Mouse (Mus musculus) small intestine, adult 2 months (tissue): ENCODE measurements around the gene Tlr6. TPM values are rescaled to one million over a fixed set of nuclear protein-coding genes. Genes with fewer than 3 reads are reported as not detected.

Experiments used
- H3K27ac ChIP-seq: fragments of 200-500 bp; 2 replicates; pipeline ENCODE4 v1.5.1; 2012; ENCODE audit warnings: low read depth, low read length, control low read depth, inconsistent platforms; ENCODE audit not compliant: insufficient read depth
- H3K27me3 ChIP-seq: fragments of 200-500 bp; 2 replicates; pipeline ENCODE4 v1.6.1; 2012; ENCODE audit warnings: mild to moderate bottlenecking, moderate library complexity, low read length, inconsistent platforms; ENCODE audit not compliant: control insufficient read depth, insufficient read depth
- H3K36me3 ChIP-seq: fragments of 200-500 bp; 2 replicates; pipeline ENCODE4 v1.6.1; 2012; ENCODE audit warnings: mild to moderate bottlenecking, low read length, control low read depth, inconsistent platforms; ENCODE audit not compliant: control insufficient read depth, insufficient read depth
- H3K4me1 ChIP-seq: fragments of 200-500 bp; 2 replicates; pipeline ENCODE4 v1.6.1; 2012; ENCODE audit warnings: low read length, inconsistent platforms, mixed read lengths; ENCODE audit not compliant: control insufficient read depth, insufficient read depth, insufficient read length
- H3K4me3 ChIP-seq: fragments of 200-500 bp; 2 replicates; pipeline ENCODE4 v1.5.1; 2012; ENCODE audit warnings: low read depth, mild to moderate bottlenecking, control low read depth, inconsistent platforms, low read length, moderate library complexity
- CTCF ChIP-seq: fragments of 200-500 bp; IDR thresholded peaks from 2 replicates; pipeline ENCODE4 v1.5.1; 2012; ENCODE audit warnings: low read depth, mild to moderate bottlenecking, control low read depth, inconsistent platforms, low read length, moderate library complexity, mixed read lengths; ENCODE audit not compliant: insufficient replicate concordance, insufficient read length; ENCODE audit errors: extremely low read depth
- POLR2A ChIP-seq: fragments of 200-500 bp; IDR thresholded peaks from 2 replicates; pipeline ENCODE4 v1.6.1; 2012; ENCODE audit warnings: low read depth, mild to moderate bottlenecking, control low read depth, inconsistent platforms, low read length, moderate library complexity
- WGBS: fragments of 180-500 bp; shearing (Covaris S2); methylation state at CpG from one replicate; pipeline ENCODE4 v1.1.7; 2018; 5-methylcytosine and 5-hydroxymethylcytosine counted together
- polyA plus RNA-seq: library from polyadenylated mRNA; depleted of rRNA; stranded (reverse); fragments of >200 nt; gene quantifications from 2 replicates; pipeline ENCODE4 v1.2.3, GENCODE M21; 2012

Tlr6 gene
- polyA plus RNA-seq, 1 experiment: 0.28 TPM

DNA sequence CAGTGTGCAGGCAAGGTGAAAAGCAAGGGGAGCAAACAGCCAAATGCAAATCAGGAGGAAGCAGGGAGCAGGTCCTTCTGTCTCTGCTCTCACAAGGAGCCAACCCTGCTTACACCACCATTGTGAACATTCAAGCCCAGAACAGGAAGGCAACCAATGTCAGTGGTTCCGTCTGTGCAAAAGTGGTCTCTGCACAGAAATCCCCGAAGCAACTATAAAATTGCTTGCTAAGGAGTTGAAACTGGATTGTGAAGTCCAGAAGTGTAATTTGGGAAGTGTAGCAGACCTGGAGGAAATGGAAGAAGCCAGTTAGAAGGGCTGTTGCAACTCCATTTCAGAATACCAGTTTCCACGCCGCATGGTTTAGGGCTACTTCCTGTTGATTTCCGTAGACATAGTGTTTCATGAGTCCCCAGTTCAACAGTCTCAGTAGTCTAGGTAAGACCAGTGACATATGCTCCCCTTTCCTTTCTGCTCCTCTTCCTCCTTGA lies 37.0 kb downstream of the Tlr6 start:
- 87% methylated on average over 5 of the region's 5 CpGs for WGBS
- no peak for TF ChIP-seq CTCF
- no peak for TF ChIP-seq POLR2A
- peaks cover 13% of the 10 kb centered on the region; the same call in 1 of the 2 replicates for H3K4me1 ChIP-seq
- H3K4me3 ChIP-seq: no peak overlapping the region
- H3K27ac ChIP-seq: no peak overlapping the region; the same call in 1 of the 2 replicates
- no peaks in the 10 kb centered on the region for H3K36me3 ChIP-seq
- no peaks in the 10 kb centered on the region for H3K27me3 ChIP-seq

DNA sequence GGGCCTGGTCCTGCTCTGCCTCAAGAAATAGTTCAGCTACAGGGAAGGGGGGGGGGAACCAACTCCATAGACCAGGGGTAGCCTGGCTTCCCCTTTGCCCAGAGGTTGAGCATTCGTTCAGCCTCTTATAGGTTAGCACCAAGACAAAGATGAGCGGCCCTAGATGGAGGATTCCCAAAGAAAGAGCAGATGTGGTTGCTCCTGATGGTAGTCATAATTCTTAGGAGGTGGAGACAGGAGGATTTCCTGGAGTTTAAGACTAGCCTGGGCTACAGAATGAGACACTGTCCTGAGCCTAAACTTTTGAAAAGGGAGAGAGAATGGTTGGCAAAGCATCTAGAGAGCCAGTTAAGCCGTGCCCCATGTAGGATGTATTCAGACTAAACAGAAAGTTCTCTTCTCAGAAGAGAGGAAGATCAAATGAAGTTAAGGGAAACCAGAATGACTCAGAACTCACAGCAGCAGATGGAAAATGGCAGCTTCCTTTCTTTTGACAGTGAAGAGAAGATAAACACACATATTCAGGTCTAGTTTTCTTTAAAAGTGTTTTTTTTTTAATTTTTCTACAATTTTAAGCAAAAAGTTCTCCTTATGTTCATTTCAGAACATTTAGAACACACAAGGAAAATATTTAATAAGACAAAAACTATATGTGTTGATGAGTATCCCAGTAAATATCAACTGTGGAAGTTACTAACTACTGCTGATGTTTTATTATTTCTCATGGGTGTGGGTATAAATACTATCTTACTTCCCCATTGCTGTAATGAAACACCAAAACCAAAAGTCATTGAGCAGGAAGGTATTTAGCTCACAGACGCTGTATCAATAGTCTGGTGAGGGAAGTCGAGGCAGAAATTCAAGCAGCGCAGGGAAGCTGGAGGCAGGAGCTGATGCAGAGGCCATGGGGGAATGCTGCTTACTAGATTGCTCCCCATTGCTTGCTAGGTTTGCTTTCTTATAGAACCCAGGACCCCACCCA lies 41.0 kb downstream of the Tlr6 start:
- Histone ChIP-seq H3K27ac (peak overlapping the region; percentile 46), H3K4me3 (no peak overlapping the region), H3K27me3 (no peaks in the 10 kb centered on the region), H3K36me3 (no peaks in the 10 kb centered on the region), H3K4me1 (peaks cover 13% of the 10 kb centered on the region; the same call in 1 of the 2 replicates)
- 75% methylated on average over 6 of the region's 6 CpGs for WGBS
- TF ChIP-seq POLR2A (no peak), CTCF (no peak)

DNA sequence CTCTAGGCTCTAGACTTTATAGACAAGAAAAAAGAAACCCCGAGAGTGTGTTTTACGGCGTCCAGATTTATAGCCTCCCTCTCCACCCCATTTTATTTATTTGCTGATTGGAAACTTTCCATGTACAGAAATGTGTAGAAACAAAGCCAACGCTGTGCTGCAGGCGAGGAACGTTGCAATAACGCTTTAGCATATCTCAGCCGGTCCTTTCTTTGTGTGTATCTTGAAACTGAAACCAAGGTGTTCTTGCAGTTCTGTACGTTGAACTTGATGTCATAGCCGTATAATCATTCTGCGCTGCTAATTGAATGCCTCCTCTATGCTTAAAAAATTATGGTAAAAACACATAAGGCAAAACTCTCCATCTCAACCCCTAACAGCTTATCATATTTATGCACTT lies 42.2 kb downstream of the Tlr6 start:
- Histone ChIP-seq H3K27me3 (no peaks in the 10 kb centered on the region), H3K27ac (peak overlapping the region; percentile 46), H3K4me1 (peaks cover 13% of the 10 kb centered on the region; the same call in 1 of the 2 replicates), H3K36me3 (no peaks in the 10 kb centered on the region), H3K4me3 (no peak overlapping the region)
- 31% methylated on average over 11 of the region's 11 CpGs for whole genome bisulfite sequencing
- TF ChIP-seq CTCF: no peak
- TF ChIP-seq POLR2A: no peak

DNA sequence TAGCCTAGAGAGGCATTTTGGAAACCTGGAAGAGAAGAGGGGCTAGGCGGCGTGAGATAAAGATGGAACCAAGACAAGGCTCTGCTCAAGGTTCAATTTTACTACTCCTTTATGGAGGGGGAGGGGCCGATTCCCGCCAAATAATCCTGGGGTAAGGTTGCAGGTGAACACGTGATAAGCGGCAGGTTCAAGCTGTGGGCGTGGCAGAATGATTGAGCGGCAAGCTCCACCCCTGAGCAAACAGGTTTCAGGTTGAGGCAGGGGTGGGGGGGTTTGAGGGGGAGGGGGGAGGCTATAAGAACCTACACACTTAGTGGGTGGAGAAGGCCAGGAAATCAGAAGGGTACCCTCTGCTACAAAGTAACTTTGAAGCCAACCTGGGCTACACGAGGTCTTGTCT lies 42.7 kb downstream of the Tlr6 start:
- Histone ChIP-seq H3K27ac (no peak overlapping the region), H3K36me3 (no peaks in the 10 kb centered on the region), H3K4me1 (peaks cover 13% of the 10 kb centered on the region; the same call in 1 of the 2 replicates), H3K4me3 (no peak overlapping the region; the same call in 1 of the 2 replicates), H3K27me3 (no peaks in the 10 kb centered on the region)
- 47% methylated on average over 9 of the region's 9 CpGs for WGBS
- no peak for TF ChIP-seq POLR2A

DNA sequence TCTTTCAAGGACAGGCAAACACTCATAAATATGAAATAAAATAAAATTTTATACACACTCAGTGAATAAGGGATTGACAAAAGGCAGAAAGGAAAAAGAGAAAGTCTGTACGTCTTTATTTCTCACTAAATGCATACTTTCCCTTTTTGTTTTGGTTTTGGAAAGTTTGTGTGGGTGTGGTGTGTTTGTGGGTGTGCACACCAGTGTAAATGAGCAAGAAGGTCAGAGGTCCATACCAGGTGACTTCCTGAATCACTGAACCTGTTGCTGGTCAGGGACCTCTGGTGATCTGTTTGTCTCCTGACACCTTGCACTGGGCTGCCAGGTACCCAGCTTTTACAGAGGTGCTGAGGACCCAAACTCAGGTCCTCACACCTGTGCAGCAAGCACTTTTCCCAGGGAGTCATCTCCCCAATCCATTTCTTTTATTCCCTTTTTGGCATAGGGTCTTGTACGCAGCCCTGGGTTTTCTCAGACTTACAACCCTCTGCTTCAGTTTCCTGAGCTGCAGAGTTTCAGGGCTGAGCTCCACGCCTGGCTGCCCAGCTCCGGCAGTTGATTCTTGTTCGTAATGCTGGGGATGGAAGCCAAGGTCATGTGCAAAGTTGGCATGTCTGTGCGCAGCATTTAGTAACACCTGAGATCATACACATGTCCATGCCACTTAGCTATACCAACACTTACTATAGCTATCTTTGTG lies 51.2 kb downstream of the Tlr6 start:
- H3K36me3 ChIP-seq: no peaks in the 10 kb centered on the region
- H3K27ac ChIP-seq: no peak overlapping the region
- H3K4me1 ChIP-seq: 0 out of 2 replicates have a peak, but pooled peaks cover 2% of the 10 kb centered on the region
- TF ChIP-seq CTCF (no peak), POLR2A (no peak)
- no peaks in the 10 kb centered on the region for H3K27me3 ChIP-seq
- H3K4me3 ChIP-seq: no peak overlapping the region
- WGBS: 84% methylated on average over 6 of the region's 6 CpGs

DNA sequence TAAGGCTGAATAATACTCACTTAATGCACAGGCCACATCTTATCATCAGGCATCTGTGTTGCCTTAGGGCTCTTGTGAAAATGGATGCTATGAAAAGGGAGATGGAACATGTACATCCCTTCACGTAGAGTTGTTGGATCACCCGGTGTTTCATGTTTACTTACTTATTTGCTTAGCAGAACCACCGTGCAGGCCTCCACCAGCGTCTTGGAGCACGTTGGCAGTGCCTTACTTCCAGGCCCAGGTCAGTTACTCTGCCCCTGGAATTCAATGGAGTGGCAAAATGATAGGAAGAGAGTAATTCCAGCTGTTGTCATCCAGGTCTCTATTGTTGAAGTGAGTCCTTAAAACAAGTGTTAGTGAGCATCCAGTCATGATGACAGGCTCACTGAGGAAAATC lies 52.0 kb downstream of the Tlr6 start:
- H3K36me3 ChIP-seq: no peaks in the 10 kb centered on the region
- H3K27me3 ChIP-seq: no peaks in the 10 kb centered on the region
- WGBS: 87% methylated on average over 5 of the region's 5 CpGs
- H3K4me3 ChIP-seq: no peak overlapping the region
- H3K27ac ChIP-seq: no peak overlapping the region
- 0 out of 2 replicates have a peak, but pooled peaks cover 2% of the 10 kb centered on the region for H3K4me1 ChIP-seq
- TF ChIP-seq POLR2A (no peak), CTCF (no peak)
